Comparison of ENCODE assay signal across 8 mouse cellular contexts in the genomic region with DNA sequence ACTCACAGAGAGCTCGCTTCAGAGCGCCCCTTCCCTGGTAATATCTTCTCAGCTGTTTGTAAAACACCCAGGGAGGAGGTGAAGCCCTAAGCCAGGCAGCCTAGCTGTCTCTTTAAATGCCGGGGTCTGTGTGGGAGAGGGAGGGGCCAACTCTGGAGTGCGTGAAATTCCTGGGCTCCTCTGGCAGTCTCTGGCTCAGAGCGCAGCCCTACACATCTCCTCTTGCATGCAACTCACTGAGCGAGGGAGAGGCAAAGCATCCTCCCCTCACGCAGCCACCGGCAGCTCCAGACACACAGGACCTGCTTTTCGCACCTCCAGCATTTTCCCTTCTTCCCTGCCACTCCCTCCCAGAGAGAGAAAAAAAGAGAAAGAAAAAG. TPM values are rescaled to one million over a fixed set of nuclear protein-coding genes. Genes with fewer than 3 reads are reported as not detected.
DNase-seq lines count a peak whose midpoint lies in the region; ATAC-seq lines count a peak whose summit lies in the region.

A gene (plus strand): TSS at position 186 of the 380 bp plus-strand sequence.

- H3K9ac ChIP-seq in liver, embryonic 12.5 days: no peak within 1 kb of the TSS

- no peaks in the 10 kb centered on the region for H3K9me3 ChIP-seq in liver, embryonic 12.5 days (replicated peaks)

- peak; percentile 82 for DNase-seq in Muller cell, postnatal 12 days (ENCODE audit: inconsistent ontology term)
- peak; percentile 74 to 82 for DNase-seq in cerebellum, postnatal 10 days
- peak; percentile 69 to 80 for DNase-seq in frontal cortex, postnatal 14 days (ENCODE audit: low spot score in 2 of 2)
- peak; percentile 0 to 13 for DNase-seq in kidney, postnatal 36 days
- peak; percentile 88 for DNase-seq in right cerebral cortex, adult 18-20 months
- no peak for DNase-seq in adrenal gland, adult 18-20 months (ENCODE audit: low spot score in 2 of 2)

- no peak within 1 kb of the TSS for H3K4me3 ChIP-seq in liver, embryonic 12.5 days

- H3K4me1 ChIP-seq in liver, embryonic 12.5 days: no peaks in the 10 kb centered on the region

- H3K27me3 ChIP-seq in liver, embryonic 12.5 days (replicated peaks): no peaks in the 10 kb centered on the region

- no peak within 1 kb of the TSS for H3K27ac ChIP-seq in liver, embryonic 12.5 days

- no peak for ATAC-seq in liver, embryonic 12.5 days
- no peak for ATAC-seq in CD4-positive, CD25-positive, alpha-beta regulatory T cell, adult 4 months

- H3K36me3 ChIP-seq in liver, embryonic 12.5 days: no peaks in the 10 kb centered on the region

- WGBS in liver, embryonic 12.5 days (ENCODE audit: insufficient replicate concordance): 2% methylated on average over 9 of the region's 9 CpGs

- H3K4me2 ChIP-seq in liver, embryonic 12.5 days: peak within 1 kb of the TSS; percentile 24; the same call in 1 of the 2 replicates

RNA-seq across cellular contexts. Expression of the gene that starts here (rescaled TPM):
- 1.4 and 1.9 TPM in 2 replicates for polyA plus RNA-seq in liver, embryonic 12.5 days (2016; fragmentation: Nextera tagmentation; extraction: Ambion mirVana)
- not detected for polyA plus RNA-seq in CD4-positive, CD25-positive, alpha-beta regulatory T cell, adult 4 months (2017; shearing (Covaris generic))
- under 1 TPM; 0.06 to 0.07 TPM for total RNA-seq in adrenal gland, adult 18-20 months (2021)

Comparison
In these comparisons a context has a peak if more than half of its experiments do, and no peak if none do; other contexts are left out.
1. DNase-seq: peak in Muller cell, postnatal 12 days (single experiment), cerebellum, postnatal 10 days (2 of 2), frontal cortex, postnatal 14 days (2 of 2), kidney, postnatal 36 days (2 of 2) and right cerebral cortex, adult 18-20 months (single experiment); none in adrenal gland, adult 18-20 months (0 of 2).